Mouse (Mus musculus) heart, adult 8-10 months (tissue): ENCODE measurements around the gene Map4k4. TPM values are rescaled to one million over a fixed set of nuclear protein-coding genes. Genes with fewer than 3 reads are reported as not detected.

ENCODE experiments used
- DNase-seq: peaks from one replicate; pipeline ENCODE4 v3.0.0; 2022; ENCODE audit warnings: low spot score
- total RNA-seq, 4 experiments: library from RNA; stranded (reverse); gene quantifications; 2 replicates each; pipeline ENCODE4 v1.2.4; 2022

Map4k4 gene
- total RNA-seq, 4 experiments from 2014 or later: 98.5 to 135 (median 109) TPM

DNA sequence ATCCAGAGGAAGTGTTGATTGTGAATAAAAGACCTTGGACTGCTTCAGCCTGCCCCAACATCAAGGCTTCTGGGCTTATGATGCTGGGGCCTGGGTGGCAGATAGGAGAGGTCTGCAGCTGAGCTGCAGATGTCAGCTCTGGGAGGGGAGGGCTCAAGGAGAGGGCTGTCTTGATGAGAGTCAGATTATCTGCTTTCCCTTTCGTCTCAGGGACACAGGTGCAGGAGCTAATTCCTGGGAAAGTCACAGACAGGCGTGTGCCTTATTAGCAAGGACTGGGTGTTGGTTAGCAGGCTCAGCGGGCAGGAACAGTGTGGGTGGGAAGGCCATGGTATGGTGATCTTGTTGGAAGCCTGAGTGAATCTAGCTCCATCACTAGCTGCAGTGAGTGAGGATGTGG is 63.1 kb downstream of the Map4k4 start:
- no peak for DNase-seq

GRCm38 (mm10) chr1:39964427-39964826 is 63.7 kb downstream of the Map4k4 start:
- no peak for DNase-seq

DNA sequence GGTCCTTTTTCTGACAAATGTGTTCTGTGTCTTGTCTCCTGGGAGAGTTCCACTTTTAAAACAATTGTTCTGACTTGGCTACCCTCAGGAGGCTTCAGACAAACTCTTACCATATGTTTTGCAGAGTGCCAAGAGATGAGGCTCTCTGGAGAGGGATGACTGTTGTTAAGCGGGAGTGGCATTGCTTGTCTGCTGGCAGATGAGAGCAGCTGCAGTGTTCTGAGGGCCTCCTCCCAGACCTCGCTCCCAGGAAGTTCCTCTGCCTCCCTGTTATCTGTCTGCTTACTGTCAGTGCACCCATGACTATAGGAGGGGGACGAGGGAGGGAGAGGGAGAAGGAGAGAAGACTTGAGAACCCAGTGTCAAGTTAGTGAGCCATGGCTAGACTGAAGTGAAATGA is 64.7 kb downstream of the Map4k4 start:
- no peak for DNase-seq

- DNase-seq: no peak
Observed at GRCm38 (mm10) chr1:39968999-39969398, 68.3 kb downstream of the Map4k4 start.

GRCm38 (mm10) chr1:39969771-39970406 is 69.2 kb downstream of the Map4k4 start:
- DNase-seq: no peak

GRCm38 (mm10) chr1:39972411-39972810 is 71.7 kb downstream of the Map4k4 start:
- DNase-seq: no peak

GRCm38 (mm10) chr1:39973911-39974310 is 73.2 kb downstream of the Map4k4 start:
- no peak for DNase-seq

DNA sequence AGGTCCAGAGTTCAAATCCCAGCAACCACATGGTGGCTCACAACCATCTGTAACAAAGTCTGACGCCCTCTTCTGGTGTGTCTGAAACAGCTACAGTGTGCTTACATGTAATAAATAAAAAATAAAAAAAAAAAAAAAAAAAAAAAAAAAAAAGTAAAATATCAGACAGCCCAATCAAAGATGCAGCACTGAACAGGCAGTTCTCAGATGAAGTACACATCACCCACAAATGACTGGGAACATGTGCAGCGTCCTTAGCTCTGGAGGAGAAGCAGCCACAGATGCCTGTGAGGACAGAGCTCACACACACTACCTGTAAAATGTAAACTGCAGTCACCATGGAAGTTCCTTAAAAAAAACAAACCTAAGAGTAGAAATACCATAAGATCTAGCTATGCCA is 74.3 kb downstream of the Map4k4 start:
- no peak for DNase-seq

DNA sequence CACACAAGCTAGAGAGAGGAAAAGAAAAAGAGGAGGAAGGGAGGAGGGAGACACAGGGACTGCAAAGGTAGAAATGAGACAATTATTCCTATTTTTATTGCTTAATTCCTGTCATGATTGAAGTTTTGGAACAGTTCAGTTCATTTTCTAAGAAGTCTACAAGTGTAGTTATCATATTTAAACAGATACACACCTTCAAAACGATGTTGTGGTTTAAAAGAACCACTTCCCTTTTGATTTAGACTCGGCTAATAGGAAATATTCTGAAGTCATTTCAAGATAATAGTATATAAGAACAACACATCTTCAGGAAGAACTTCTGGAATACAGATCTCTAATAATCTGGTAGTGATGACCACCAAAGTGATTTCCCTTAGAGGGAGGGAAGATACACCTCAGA is 75.4 kb downstream of the Map4k4 start:
- no peak for DNase-seq

DNA sequence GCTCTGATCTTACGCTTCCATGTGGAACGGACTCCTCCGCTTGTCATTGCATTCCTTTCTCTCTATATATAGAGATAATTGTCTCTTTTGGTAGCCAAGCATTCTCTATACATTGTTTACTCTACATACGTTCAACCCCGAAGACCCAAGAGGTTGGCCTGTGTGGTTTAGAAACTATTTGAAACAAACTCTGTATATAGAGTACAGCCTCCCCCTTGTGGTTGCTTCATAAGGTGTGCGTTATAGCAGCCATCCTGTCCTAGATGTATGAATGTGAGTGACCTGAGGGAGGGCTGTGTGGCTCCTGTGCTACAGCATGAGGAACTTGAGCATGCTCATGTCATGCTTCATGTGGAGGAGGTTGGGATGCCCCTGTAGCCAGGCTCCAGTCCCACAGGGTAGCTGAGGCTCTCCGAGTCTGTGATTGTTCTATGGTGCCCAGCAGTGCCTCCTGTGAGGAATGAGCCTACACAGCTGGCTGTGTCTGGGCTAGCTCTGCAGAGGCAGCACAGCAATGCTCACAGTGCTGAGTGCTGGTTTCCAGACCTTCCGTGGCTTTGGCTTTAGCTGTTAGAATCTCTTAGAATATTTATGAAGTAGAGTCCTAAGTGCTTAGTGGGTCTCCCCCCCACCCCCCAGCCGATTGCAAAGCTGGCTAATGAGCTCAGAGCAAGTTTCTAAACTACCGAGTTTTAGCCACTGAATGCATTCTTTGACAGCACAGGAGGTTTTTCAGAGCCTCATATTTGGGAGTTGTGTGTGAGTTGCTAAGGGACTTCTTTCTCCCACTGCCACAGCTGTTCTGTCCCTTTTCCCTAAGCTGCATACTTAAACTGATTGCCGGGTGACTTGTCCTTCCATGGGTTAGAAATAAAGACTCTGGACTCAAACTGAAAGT is 76.4 kb downstream of the Map4k4 start:
- DNase-seq: no peak

- no peak for DNase-seq
Observed at GRCm38 (mm10) chr1:39978781-39979486, 78.2 kb downstream of the Map4k4 start.

- no peak for DNase-seq
Observed at GRCm38 (mm10) chr1:39980314-39981290, 79.9 kb downstream of the Map4k4 start.

- DNase-seq: peak; percentile 41
Observed at GRCm38 (mm10) chr1:39981970-39982369, 81.3 kb downstream of the Map4k4 start.

DNA sequence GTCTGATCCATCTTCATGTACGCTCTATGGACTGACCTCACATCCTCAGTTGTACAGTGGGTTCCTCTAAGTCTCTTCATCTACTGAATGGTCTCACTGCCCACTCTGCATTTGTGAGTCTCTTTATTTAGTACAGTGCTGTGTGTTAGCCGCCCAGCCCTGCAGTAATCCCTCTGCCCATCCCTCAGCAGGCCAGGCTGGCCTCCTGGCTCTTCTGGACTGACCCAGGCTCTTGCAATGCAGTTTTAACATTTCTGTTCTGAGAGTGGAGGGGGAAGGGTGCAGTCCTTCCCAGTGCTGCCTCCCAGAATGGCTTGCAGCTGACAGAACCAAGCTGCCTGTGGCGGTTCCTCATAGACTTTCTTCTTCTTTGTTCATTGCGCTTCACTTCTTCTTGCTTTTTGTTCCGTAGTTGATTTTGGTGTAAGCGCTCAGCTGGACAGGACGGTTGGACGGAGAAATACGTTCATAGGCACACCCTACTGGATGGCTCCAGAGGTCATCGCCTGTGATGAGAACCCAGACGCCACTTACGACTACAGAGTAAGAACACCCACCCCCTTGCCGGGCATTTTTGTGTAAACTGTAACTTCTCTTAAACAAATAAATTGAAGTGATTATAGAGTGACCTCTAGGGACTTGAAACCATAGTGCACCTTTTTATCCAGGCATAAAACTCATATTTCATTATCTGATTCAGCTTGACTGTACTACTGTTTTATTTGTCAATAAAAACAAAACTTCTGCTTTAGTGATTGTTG is 82.2 kb downstream of the Map4k4 start:
- DNase-seq: no peak

DNA sequence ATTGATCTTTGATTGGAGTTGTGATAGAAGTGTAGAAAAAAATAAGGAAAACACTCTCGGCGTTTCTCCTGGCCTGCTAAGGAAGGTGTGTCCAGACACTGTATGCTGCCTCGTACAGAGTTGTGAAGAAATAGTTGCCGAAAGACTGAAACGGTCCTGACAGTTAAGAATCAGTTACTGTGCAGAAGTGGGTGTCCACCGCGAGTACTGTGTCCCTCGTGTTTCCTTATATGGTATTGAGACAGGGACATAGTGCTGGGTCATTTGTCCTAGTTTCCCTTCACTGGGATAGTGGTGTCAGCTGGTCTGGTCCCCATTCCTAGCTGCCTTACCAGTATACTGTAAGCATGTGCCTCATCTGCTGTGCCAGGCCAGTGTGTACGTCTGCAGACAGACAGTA is 83.6 kb downstream of the Map4k4 start:
- no peak for DNase-seq

GRCm38 (mm10) chr1:39986820-39987219 is 86.1 kb downstream of the Map4k4 start:
- DNase-seq: no peak

- no peak for DNase-seq
Observed at GRCm38 (mm10) chr1:39988841-39989240, 88.1 kb downstream of the Map4k4 start.

DNA sequence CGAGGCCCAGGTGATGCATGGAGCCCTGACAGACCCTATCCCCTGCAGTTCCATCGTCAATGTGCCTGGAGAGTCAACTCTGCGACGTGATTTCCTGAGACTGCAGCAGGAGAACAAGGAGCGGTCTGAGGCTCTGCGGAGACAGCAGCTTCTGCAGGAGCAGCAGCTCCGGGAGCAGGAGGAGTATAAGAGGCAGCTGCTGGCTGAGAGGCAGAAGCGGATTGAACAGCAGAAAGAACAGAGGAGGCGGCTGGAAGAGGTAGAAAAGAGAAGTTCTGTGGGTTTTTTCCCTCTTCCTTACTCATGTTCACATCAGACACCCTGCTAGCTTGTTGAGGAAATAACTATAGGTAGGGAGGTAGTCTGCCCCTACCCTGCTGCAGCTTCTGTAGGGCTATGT is 89.3 kb downstream of the Map4k4 start:
- DNase-seq: no peak

- no peak for DNase-seq
Observed at GRCm38 (mm10) chr1:39993921-39994320, 93.2 kb downstream of the Map4k4 start.

- no peak for DNase-seq
Observed at GRCm38 (mm10) chr1:39995593-39995992, 94.9 kb downstream of the Map4k4 start.

DNA sequence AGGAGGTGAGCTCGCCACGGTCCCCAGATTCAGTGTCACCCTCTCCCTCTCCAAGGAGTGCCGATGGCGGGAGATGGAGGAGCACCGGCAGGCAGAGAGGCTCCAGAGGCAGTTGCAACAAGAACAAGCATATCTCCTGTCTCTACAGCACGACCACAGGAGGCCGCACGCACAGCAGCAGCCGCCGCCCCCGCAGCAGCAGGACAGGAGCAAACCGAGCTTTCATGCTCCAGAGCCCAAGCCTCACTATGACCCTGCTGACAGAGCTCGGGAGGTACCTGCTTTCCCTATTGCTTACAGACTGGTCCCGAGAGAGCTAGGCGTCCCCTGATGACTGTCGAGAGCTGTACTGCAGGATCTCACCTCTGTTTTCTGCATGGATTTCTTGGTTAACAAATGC is 99.8 kb downstream of the Map4k4 start:
- DNase-seq: no peak
